Mouse (Mus musculus): ENCODE results near the gene Dera.

GRCm38 (mm10) chr6:137734460-137734845 is 19.9 kb upstream of the Dera start:
- no peak for TF ChIP-seq POLR2A (IDR thresholded peaks at IDR 0.05; ENCODE audit: control insufficient read depth, extremely low read depth, insufficient read depth, low read length, poor library complexity)
- no peak for TF ChIP-seq CTCF (IDR thresholded peaks at IDR 0.05; ENCODE audit: borderline replicate concordance, control insufficient read depth, extremely low read depth, insufficient read depth, low read length, poor library complexity)

All from thymus, adult 2 months (tissue).